ENCODE assay signal across 9 mouse cellular contexts in the genomic region with DNA sequence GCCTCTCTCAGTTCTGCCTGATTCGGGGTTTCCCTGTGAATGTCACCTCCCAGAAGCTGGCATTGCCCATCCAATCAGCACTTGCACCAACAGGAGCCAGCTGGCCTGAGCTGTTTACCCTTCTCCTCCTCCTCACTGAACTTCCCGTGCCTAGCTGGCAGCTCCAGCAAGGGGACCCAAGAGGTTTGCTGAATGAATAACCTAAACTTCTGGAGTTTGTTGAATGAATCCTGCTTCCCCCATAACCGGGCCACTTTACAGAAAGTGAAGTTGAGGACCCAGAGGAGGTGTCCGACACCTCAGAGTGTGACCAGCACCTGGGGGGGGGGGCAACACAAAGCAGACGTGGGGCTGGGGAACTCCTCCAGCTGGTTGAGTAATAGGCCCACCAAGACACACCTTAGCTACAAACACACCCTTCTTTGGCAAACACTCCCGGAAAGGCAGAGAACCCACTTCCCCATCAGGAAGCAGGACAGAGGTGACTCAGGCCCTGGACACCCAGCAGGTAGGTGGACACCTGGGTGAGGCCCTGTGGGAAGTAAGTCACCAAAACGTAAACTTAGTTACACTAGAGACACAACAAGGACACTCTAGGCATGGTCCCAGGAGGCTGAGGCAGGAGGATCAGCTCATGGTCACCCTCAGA. TPM values are rescaled to one million over a fixed set of nuclear protein-coding genes. Genes with fewer than 3 reads are reported as not detected.
DNase-seq lines count a peak whose midpoint lies in the region; ATAC-seq and TF ChIP-seq lines count a peak whose summit lies in the region.
"Had no signal": no experiment of that assay in that cellular context is flagged by ENCODE, and none has a peak within 500 bp of the region (broad histone marks: within the 10 kb centered on the region; RNA-seq: fewer than 3 reads in every experiment).

No protein-coding gene starts in this region.

- H3K36me3 ChIP-seq in G1E (replicated peaks) = peaks cover 44% of the 10 kb centered on the region
- H3K36me3 ChIP-seq in forebrain, embryonic 14.5 days (ENCODE audit: control insufficient read depth, insufficient read depth, low read length) = peaks cover 15% of the 10 kb centered on the region
- peaks cover 12% of the 10 kb centered on the region for H3K36me3 ChIP-seq in liver, postnatal 0 days (replicated peaks; ENCODE audit: insufficient read depth, low read length)

- H3K27me3 ChIP-seq in G1E (ENCODE audit: insufficient read depth, low read length) = no peaks in the 10 kb centered on the region; the same call in 1 of the 2 replicates
- peaks cover 27% of the 10 kb centered on the region for H3K27me3 ChIP-seq in forebrain, embryonic 14.5 days (replicated peaks; ENCODE audit: control insufficient read depth, insufficient read depth, low read length)
- peaks cover 27% of the 10 kb centered on the region for H3K27me3 ChIP-seq in liver, postnatal 0 days (ENCODE audit: insufficient read depth, low read length)

- peak overlapping the region; percentile 87; the same call in 1 of the 2 replicates for H3K4me3 ChIP-seq in G1E (ENCODE audit: low read depth, low read length)
- no peak overlapping the region for H3K4me3 ChIP-seq in forebrain, embryonic 14.5 days (ENCODE audit: low read depth, low read length)
- H3K4me3 ChIP-seq in liver, postnatal 0 days (ENCODE audit: low read depth, low read length) = peak overlapping the region; percentile 77

- intact Hi-C loops in heart, postnatal 10 days (cut with DNase I) = loop anchor here (5.0 kb wide), 1 partner anchor 33 kb away; no protein-coding TSS in a partner anchor

- H3K4me2 ChIP-seq in forebrain, embryonic 14.5 days (ENCODE audit: low read length) = peak overlapping the region; percentile 93; the same call in 1 of the 2 replicates
- H3K4me2 ChIP-seq in liver, postnatal 0 days (ENCODE audit: low read depth, low read length) = peak overlapping the region; percentile 98

- no peak for ATAC-seq in G1E (ENCODE audit: extremely low read depth, insufficient number of reproducible peaks, low FRiP score, poor library complexity, severe bottlenecking)
- ATAC-seq in forebrain, embryonic 14.5 days = no peak
- peak; percentile 14 for ATAC-seq in liver, postnatal 0 days

- H3K9me3 ChIP-seq in G1E (replicated peaks) = no peaks in the 10 kb centered on the region
- no peaks in the 10 kb centered on the region for H3K9me3 ChIP-seq in forebrain, embryonic 14.5 days (replicated peaks; ENCODE audit: control insufficient read depth, low read length)
- H3K9me3 ChIP-seq in liver, postnatal 0 days (ENCODE audit: low read length) = no peaks in the 10 kb centered on the region

- peak; percentile 93 for DNase-seq in heart, adult 11 months
- no peak for DNase-seq in heart, postnatal 10 days
- DNase-seq in G1E (ENCODE audit: low spot score) = no peak
- DNase-seq in forebrain, embryonic 14.5 days (ENCODE audit: low spot score) = no peak
- DNase-seq in liver, postnatal 0 days = no peak
- DNase-seq in MN1 (ENCODE audit: low spot score) = no peak
- no peak for DNase-seq in embryo, embryonic 10 days (ENCODE audit: low spot score)
- DNase-seq in thymus, postnatal 0 days (ENCODE audit: low spot score) = no peak

- H3K4me1 ChIP-seq in G1E (ENCODE audit: insufficient read depth, low read depth, low read length) = peaks cover 84% of the 10 kb centered on the region
- H3K4me1 ChIP-seq in forebrain, embryonic 14.5 days (ENCODE audit: control insufficient read depth, insufficient read depth, low read length) = peaks cover 17% of the 10 kb centered on the region
- H3K4me1 ChIP-seq in liver, postnatal 0 days (ENCODE audit: insufficient read depth) = peaks cover 48% of the 10 kb centered on the region

- peak overlapping the region; percentile 13; the same call in 1 of the 2 replicates for H3K9ac ChIP-seq in forebrain, embryonic 14.5 days (ENCODE audit: low read length)
- peak overlapping the region; percentile 19; the same call in 1 of the 2 replicates for H3K9ac ChIP-seq in liver, postnatal 0 days (replicated peaks)

- 74% methylated on average over 7 of the region's 7 CpGs for WGBS in forebrain, embryonic 14.5 days
- whole genome bisulfite sequencing in liver, postnatal 0 days (ENCODE audit: insufficient replicate concordance) = 33% methylated on average over 7 of the region's 7 CpGs

- H3K27ac ChIP-seq in forebrain, embryonic 14.5 days (ENCODE audit: low read depth, low read length) = no peak overlapping the region
- peak overlapping the region; percentile 78 for H3K27ac ChIP-seq in liver, postnatal 0 days (ENCODE audit: low read depth)

- TF ChIP-seq EP300 in liver, postnatal 0 days (IDR thresholded peaks at IDR 0.05; ENCODE audit: low read depth) = no peak

- no peak for TF ChIP-seq CTCF in G1E (IDR thresholded peaks at IDR 0.05; ENCODE audit: low read depth, low read length)
- TF ChIP-seq CTCF in liver, postnatal 0 days (IDR thresholded peaks at IDR 0.05; ENCODE audit: low read depth) = no peak

RNA-seq across cellular contexts. Expression of gene Kiss1r, which starts 1.7 kb away (rescaled TPM):
- under 1 TPM; 0.17 to 0.22 TPM for total RNA-seq in heart, postnatal 10 days (2021)
- total RNA-seq in G1E (2014; fragmentation: Nextera tagmentation) (0.30 and 0.39 TPM in 2 replicates), G1E (2017) (0.33 and 0.93 TPM in 2 replicates)
- 0.33 and 0.56 TPM in 2 replicates for polyA plus RNA-seq in G1E (2012)
- polyA plus RNA-seq in forebrain, embryonic 14.5 days (2014; fragmentation: Nextera tagmentation; extraction: Ambion mirVana) = 1.6 and 1.8 TPM in 2 replicates
- 0.18 and 0.34 TPM in 2 replicates for polyA plus RNA-seq in liver, postnatal 0 days (2015; fragmentation: Nextera tagmentation; extraction: Ambion mirVana)
- 0.48 and 1.2 TPM in 2 replicates for polyA plus RNA-seq in thymus, postnatal 0 days (2015; fragmentation: Nextera tagmentation; extraction: Ambion mirVana)

RNA-seq across cellular contexts. Expression of gene Gm26602, which starts 4.4 kb away (rescaled TPM):
- not detected for total RNA-seq in heart, postnatal 10 days (2021)
- total RNA-seq in G1E (2014; fragmentation: Nextera tagmentation) = not detected in 2 replicates
- not detected in 2 replicates for total RNA-seq in G1E (2017)
- 0.41 and 1.0 TPM in 2 replicates for polyA plus RNA-seq in G1E (2012)
- 6.0 and 21.9 TPM in 2 replicates for polyA plus RNA-seq in forebrain, embryonic 14.5 days (2014; fragmentation: Nextera tagmentation; extraction: Ambion mirVana)
- polyA plus RNA-seq in liver, postnatal 0 days (2015; fragmentation: Nextera tagmentation; extraction: Ambion mirVana) = 4.6 TPM in 1 of 2 replicates, not detected in the other
- 5.3 and 15.5 TPM in 2 replicates for polyA plus RNA-seq in thymus, postnatal 0 days (2015; fragmentation: Nextera tagmentation; extraction: Ambion mirVana)
- total RNA-seq: left cerebral cortex, postnatal 10 days had no signal

RNA-seq across cellular contexts. Expression of gene R3hdm4, which starts 5.9 kb away (rescaled TPM):
- 10 to 100 TPM; 93.4 to 94.9 TPM for total RNA-seq in heart, postnatal 10 days (2021)
- total RNA-seq in G1E (2014; fragmentation: Nextera tagmentation) (118 and 134 TPM in 2 replicates), G1E (2017) (35.0 and 35.8 TPM in 2 replicates)
- 185 and 203 TPM in 2 replicates for polyA plus RNA-seq in G1E (2012)
- 175 and 197 TPM in 2 replicates for polyA plus RNA-seq in forebrain, embryonic 14.5 days (2014; fragmentation: Nextera tagmentation; extraction: Ambion mirVana)
- 47.3 and 51.7 TPM in 2 replicates for polyA plus RNA-seq in liver, postnatal 0 days (2015; fragmentation: Nextera tagmentation; extraction: Ambion mirVana)
- 129 and 131 TPM in 2 replicates for polyA plus RNA-seq in thymus, postnatal 0 days (2015; fragmentation: Nextera tagmentation; extraction: Ambion mirVana)

RNA-seq across cellular contexts. Expression of gene Med16, which starts 6.3 kb away (rescaled TPM):
- total RNA-seq in heart, postnatal 10 days (2021) = 10 to 100 TPM; 59.5 to 60.0 TPM
- total RNA-seq in G1E (2014; fragmentation: Nextera tagmentation) (12.0 and 14.0 TPM in 2 replicates), G1E (2017) (10.4 and 12.2 TPM in 2 replicates)
- 49.4 and 51.7 TPM in 2 replicates for polyA plus RNA-seq in G1E (2012)
- polyA plus RNA-seq in forebrain, embryonic 14.5 days (2014; fragmentation: Nextera tagmentation; extraction: Ambion mirVana) = 40.5 and 47.6 TPM in 2 replicates
- polyA plus RNA-seq in liver, postnatal 0 days (2015; fragmentation: Nextera tagmentation; extraction: Ambion mirVana) = 13.5 and 14.3 TPM in 2 replicates
- 32.6 and 39.1 TPM in 2 replicates for polyA plus RNA-seq in thymus, postnatal 0 days (2015; fragmentation: Nextera tagmentation; extraction: Ambion mirVana)

RNA-seq across cellular contexts. Expression of gene Arid3a, which starts 11.8 kb away (rescaled TPM):
- total RNA-seq in heart, postnatal 10 days (2021) = 1 to 10 TPM; 3.1 to 3.2 TPM
- total RNA-seq in G1E (2014; fragmentation: Nextera tagmentation) (35.4 and 41.3 TPM in 2 replicates), G1E (2017) (32.8 and 35.1 TPM in 2 replicates)
- polyA plus RNA-seq in G1E (2012) = 164 and 202 TPM in 2 replicates
- polyA plus RNA-seq in forebrain, embryonic 14.5 days (2014; fragmentation: Nextera tagmentation; extraction: Ambion mirVana) = 1.1 and 2.3 TPM in 2 replicates
- 4.5 and 5.5 TPM in 2 replicates for polyA plus RNA-seq in liver, postnatal 0 days (2015; fragmentation: Nextera tagmentation; extraction: Ambion mirVana)
- 3.7 TPM in 2 replicates for polyA plus RNA-seq in thymus, postnatal 0 days (2015; fragmentation: Nextera tagmentation; extraction: Ambion mirVana)
